8 mouse cellular contexts compared by ENCODE assay signal in the genomic region with DNA sequence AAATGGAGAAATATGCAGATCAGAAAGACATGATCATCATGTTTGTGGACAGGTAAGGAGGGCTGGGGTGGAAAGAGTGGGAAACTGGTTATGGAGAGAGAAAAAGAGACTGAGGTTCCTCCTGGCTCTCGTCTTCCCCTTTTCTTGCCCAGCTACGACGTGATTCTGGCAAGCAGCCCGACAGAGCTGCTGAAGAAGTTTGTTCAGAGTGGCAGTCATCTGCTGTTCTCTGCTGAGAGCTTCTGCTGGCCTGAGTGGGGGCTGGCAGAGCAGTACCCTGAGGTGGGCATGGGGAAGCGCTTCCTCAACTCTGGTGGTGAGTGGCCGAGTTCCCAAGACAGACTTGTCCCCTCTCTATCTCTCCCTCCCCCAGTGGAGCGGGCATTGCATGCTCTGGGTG. TPM values are rescaled to one million over a fixed set of nuclear protein-coding genes. Genes with fewer than 3 reads are reported as not detected.
A peak's percentile ranks its signal among the peaks of the same experiment; 100 is the strongest.
DNase-seq lines count a peak whose midpoint lies in the region; ATAC-seq and TF ChIP-seq lines count a peak whose summit lies in the region.

No protein-coding gene starts in this region.

- peak overlapping the region; percentile 24; the same call in 1 of the 2 replicates for H3K27ac ChIP-seq in kidney, embryonic 16.5 days (ENCODE audit: low read length)
- peak overlapping the region; percentile 20; the same call in 1 of the 2 replicates for H3K27ac ChIP-seq in bone marrow, adult 2 months (ENCODE audit: control insufficient read depth, insufficient read depth, low read depth, low read length, poor library complexity)
- H3K27ac ChIP-seq in heart, embryonic 11.5 days (ENCODE audit: low read depth, low read length), result 0 out of 2 replicates have a peak overlapping the region, but pooled peaks have one; percentile 22
- peak overlapping the region; percentile 99 for H3K27ac ChIP-seq in midbrain, embryonic 10.5 days (replicated peaks)

- peak overlapping the region; percentile 96 for H3K9ac ChIP-seq in kidney, embryonic 16.5 days (replicated peaks; ENCODE audit: low read length)
- peak overlapping the region; percentile 85 for H3K9ac ChIP-seq in heart, embryonic 11.5 days (ENCODE audit: low read depth, low read length)

- TF ChIP-seq CTCF in bone marrow, adult 2 months (IDR thresholded peaks at IDR 0.05; ENCODE audit: control insufficient read depth, insufficient read depth, low read length), result no peak

- ATAC-seq in kidney, embryonic 16.5 days (ENCODE audit: low FRiP score, low TSS enrichment), result no peak
- no peak for ATAC-seq in heart, embryonic 11.5 days (replicated peaks; ENCODE audit: insufficient number of reproducible peaks, low FRiP score, low TSS enrichment)

- H3K4me1 ChIP-seq in kidney, embryonic 16.5 days (ENCODE audit: insufficient read depth, low read length), result peaks cover 16% of the 10 kb centered on the region
- no peaks in the 10 kb centered on the region for H3K4me1 ChIP-seq in bone marrow, adult 2 months (ENCODE audit: control insufficient read depth, insufficient read depth, low read length)
- H3K4me1 ChIP-seq in heart, embryonic 11.5 days (ENCODE audit: control insufficient read depth, insufficient read depth, low read length), result peaks cover 12% of the 10 kb centered on the region; the same call in 1 of the 2 replicates
- peaks cover 25% of the 10 kb centered on the region for H3K4me1 ChIP-seq in midbrain, embryonic 10.5 days

- H3K4me3 ChIP-seq in kidney, embryonic 16.5 days (ENCODE audit: low read length), result peak overlapping the region; percentile 93
- peak overlapping the region; percentile 85 for H3K4me3 ChIP-seq in bone marrow, adult 2 months (replicated peaks; ENCODE audit: control insufficient read depth, low read depth, low read length)
- H3K4me3 ChIP-seq in heart, embryonic 11.5 days (ENCODE audit: low read depth, low read length), result peak overlapping the region; percentile 82
- H3K4me3 ChIP-seq in midbrain, embryonic 10.5 days, result peak overlapping the region; percentile 90

- peak overlapping the region; percentile 92 for H3K4me2 ChIP-seq in kidney, embryonic 16.5 days (replicated peaks; ENCODE audit: low read depth, low read length)
- peak overlapping the region; percentile 98 for H3K4me2 ChIP-seq in heart, embryonic 11.5 days

- peaks cover 38% of the 10 kb centered on the region for H3K36me3 ChIP-seq in kidney, embryonic 16.5 days (ENCODE audit: insufficient read depth, low read length)
- peaks cover 26% of the 10 kb centered on the region for H3K36me3 ChIP-seq in heart, embryonic 11.5 days (ENCODE audit: control insufficient read depth, insufficient read depth, low read length)
- peaks cover 54% of the 10 kb centered on the region for H3K36me3 ChIP-seq in midbrain, embryonic 10.5 days

- WGBS in kidney, embryonic 16.5 days, result 54% methylated on average over 7 of the region's 7 CpGs
- 20% methylated on average over 7 of the region's 7 CpGs for whole genome bisulfite sequencing in bone marrow, adult 2 months
- WGBS in heart, embryonic 11.5 days (ENCODE audit: insufficient replicate concordance), result 69% methylated on average over 7 of the region's 7 CpGs
- WGBS in midbrain, embryonic 10.5 days, result 86% methylated on average over 7 of the region's 7 CpGs

- H3K9me3 ChIP-seq in kidney, embryonic 16.5 days (ENCODE audit: low read length), result no peaks in the 10 kb centered on the region
- no peaks in the 10 kb centered on the region for H3K9me3 ChIP-seq in heart, embryonic 11.5 days (replicated peaks; ENCODE audit: control insufficient read depth, low read length)
- H3K9me3 ChIP-seq in midbrain, embryonic 10.5 days (replicated peaks), result no peaks in the 10 kb centered on the region

- no peak for TF ChIP-seq POLR2A in bone marrow, adult 2 months (IDR thresholded peaks at IDR 0.05; ENCODE audit: borderline replicate concordance, control insufficient read depth, low read depth, low read length)

- H3K27me3 ChIP-seq in kidney, embryonic 16.5 days (ENCODE audit: insufficient read depth, low read length), result no peaks in the 10 kb centered on the region
- no peaks in the 10 kb centered on the region for H3K27me3 ChIP-seq in heart, embryonic 11.5 days (ENCODE audit: control insufficient read depth, insufficient read depth, low read length)
- no peaks in the 10 kb centered on the region for H3K27me3 ChIP-seq in midbrain, embryonic 10.5 days (ENCODE audit: low read depth, poor library complexity, severe bottlenecking)

- no peak for DNase-seq in kidney, adult 18-20 months
- peak; percentile 40 to 54 for DNase-seq in layer of hippocampus, postnatal 36 days
- no peak for DNase-seq in midbrain, embryonic 10.5 days (ENCODE audit: low spot score)
- DNase-seq in T-cell, adult 2 months (ENCODE audit: low spot score), result no peak
- DNase-seq in ovary, postnatal 10 days (ENCODE audit: low spot score), result no peak

RNA-seq across cellular contexts. Expression of a gene that starts 0.6 kb away (rescaled TPM):
- 90.5 and 97.7 TPM in 2 replicates for polyA plus RNA-seq in kidney, embryonic 16.5 days (2015; fragmentation: Nextera tagmentation; extraction: Ambion mirVana)
- 70.2 and 134 TPM in 2 replicates for polyA plus RNA-seq in bone marrow, adult 2 months (2011; ENCODE audit: insufficient read depth, insufficient read length, low replicate concordance, missing spikeins)
- polyA plus RNA-seq in heart, embryonic 11.5 days (2014; fragmentation: Nextera tagmentation; extraction: Ambion mirVana), result 92.4 and 92.9 TPM in 2 replicates
- 10 to 100 TPM; 82.4 to 85.2 TPM for total RNA-seq in layer of hippocampus, postnatal 36 days (2021)
- 102 and 105 TPM in 2 replicates for polyA plus RNA-seq in midbrain, embryonic 10.5 days (2016; fragmentation: Nextera tagmentation; extraction: Ambion mirVana)

RNA-seq across cellular contexts. Expression of a gene that starts 1.6 kb away (rescaled TPM):
- polyA plus RNA-seq in kidney, embryonic 16.5 days (2015; fragmentation: Nextera tagmentation; extraction: Ambion mirVana), result 59.7 and 64.4 TPM in 2 replicates
- polyA plus RNA-seq in bone marrow, adult 2 months (2011; ENCODE audit: insufficient read depth, insufficient read length, low replicate concordance, missing spikeins), result 14.0 and 26.1 TPM in 2 replicates
- 33.0 and 36.4 TPM in 2 replicates for polyA plus RNA-seq in heart, embryonic 11.5 days (2014; fragmentation: Nextera tagmentation; extraction: Ambion mirVana)
- 10 to 100 TPM; 39.2 to 41.0 TPM for total RNA-seq in layer of hippocampus, postnatal 36 days (2021)
- 40.8 and 43.2 TPM in 2 replicates for polyA plus RNA-seq in midbrain, embryonic 10.5 days (2016; fragmentation: Nextera tagmentation; extraction: Ambion mirVana)

RNA-seq across cellular contexts. Expression of a gene that starts 22.0 kb away (rescaled TPM):
- 4.0 and 4.9 TPM in 2 replicates for polyA plus RNA-seq in kidney, embryonic 16.5 days (2015; fragmentation: Nextera tagmentation; extraction: Ambion mirVana)
- polyA plus RNA-seq in bone marrow, adult 2 months (2011; ENCODE audit: insufficient read depth, insufficient read length, low replicate concordance, missing spikeins), result 14.6 and 31.1 TPM in 2 replicates
- polyA plus RNA-seq in heart, embryonic 11.5 days (2014; fragmentation: Nextera tagmentation; extraction: Ambion mirVana), result 1.3 and 1.9 TPM in 2 replicates
- under 1 TPM in 1 of 2 experiments, not detected in 1; 0.20 TPM for total RNA-seq in layer of hippocampus, postnatal 36 days (2021)
- 0.15 and 0.55 TPM in 2 replicates for polyA plus RNA-seq in midbrain, embryonic 10.5 days (2016; fragmentation: Nextera tagmentation; extraction: Ambion mirVana)

RNA-seq across cellular contexts. Expression of a gene that starts 35.3 kb away (rescaled TPM):
- polyA plus RNA-seq in kidney, embryonic 16.5 days (2015; fragmentation: Nextera tagmentation; extraction: Ambion mirVana), result 291 and 296 TPM in 2 replicates
- polyA plus RNA-seq in bone marrow, adult 2 months (2011; ENCODE audit: insufficient read depth, insufficient read length, low replicate concordance, missing spikeins), result 179 and 211 TPM in 2 replicates
- 279 and 286 TPM in 2 replicates for polyA plus RNA-seq in heart, embryonic 11.5 days (2014; fragmentation: Nextera tagmentation; extraction: Ambion mirVana)
- total RNA-seq in layer of hippocampus, postnatal 36 days (2021), result 100 to 1,000 TPM; 222 to 225 TPM
- 271 and 306 TPM in 2 replicates for polyA plus RNA-seq in midbrain, embryonic 10.5 days (2016; fragmentation: Nextera tagmentation; extraction: Ambion mirVana)

RNA-seq across cellular contexts. Expression of a gene that starts 37.8 kb away (rescaled TPM):
- polyA plus RNA-seq in kidney, embryonic 16.5 days (2015; fragmentation: Nextera tagmentation; extraction: Ambion mirVana), result 0.24 and 0.28 TPM in 2 replicates
- polyA plus RNA-seq in bone marrow, adult 2 months (2011; ENCODE audit: insufficient read depth, insufficient read length, low replicate concordance, missing spikeins), result not detected in 2 replicates
- 0.20 TPM in 1 of 2 replicates, not detected in the other for polyA plus RNA-seq in heart, embryonic 11.5 days (2014; fragmentation: Nextera tagmentation; extraction: Ambion mirVana)
- 100 to 1,000 TPM; 185 to 237 TPM for total RNA-seq in layer of hippocampus, postnatal 36 days (2021)
- 0.35 and 0.39 TPM in 2 replicates for polyA plus RNA-seq in midbrain, embryonic 10.5 days (2016; fragmentation: Nextera tagmentation; extraction: Ambion mirVana)

Comparison
In these comparisons a context has a peak if more than half of its experiments do, and no peak if none do; other contexts are left out.
1. H3K27ac ChIP-seq: peak in every context shown above with its lines; median percentile 99 in midbrain, embryonic 10.5 days; 24 in kidney, embryonic 16.5 days; 22 in heart, embryonic 11.5 days; 20 in bone marrow, adult 2 months.
2. DNase-seq: peak in layer of hippocampus, postnatal 36 days (2 of 2); none in kidney, adult 18-20 months (single experiment), midbrain, embryonic 10.5 days (single experiment), T-cell, adult 2 months (single experiment) and ovary, postnatal 10 days (single experiment).
3. Peak in every context shown above with its lines, with median percentiles within 50 percentile points of each other: H3K4me3 ChIP-seq.